Mouse (Mus musculus): ENCODE data around the gene Tjp2. TPM values are rescaled to one million over a fixed set of nuclear protein-coding genes. Genes with fewer than 3 reads are reported as not detected.
A peak's percentile ranks its signal among the peaks of the same experiment; 100 is the strongest.

The Tjp2 gene
- polyA plus RNA-seq, 1 experiment from 2014 or later: 36.9 TPM

GRCm38 (mm10) chr19:24180415-24180814 lies 44.4 kb downstream of the Tjp2 start:
- H3K36me3 ChIP-seq (ENCODE audit: control insufficient read depth, insufficient read depth, low read length): no peaks in the 10 kb centered on the region
- no peak for ATAC-seq (replicated peaks; ENCODE audit: low FRiP score)
- H3K9ac ChIP-seq (ENCODE audit: low read length): no peak overlapping the region
- no peak overlapping the region for H3K27ac ChIP-seq (ENCODE audit: low read depth, low read length)
- H3K9me3 ChIP-seq (ENCODE audit: control insufficient read depth, low read length): no peaks in the 10 kb centered on the region
- no peak overlapping the region for H3K4me2 ChIP-seq (ENCODE audit: low read depth, low read length, severe bottlenecking)
- no peaks in the 10 kb centered on the region for H3K4me1 ChIP-seq (replicated peaks; ENCODE audit: control insufficient read depth, insufficient read depth, low read length)
- no peak overlapping the region for H3K4me3 ChIP-seq (ENCODE audit: low read depth, low read length)
- H3K27me3 ChIP-seq (ENCODE audit: control insufficient read depth, insufficient read depth, low read length): no peaks in the 10 kb centered on the region
- no peak for DNase-seq (ENCODE audit: low spot score)
- WGBS: 78% methylated on average over 8 of the region's 8 CpGs

DNA sequence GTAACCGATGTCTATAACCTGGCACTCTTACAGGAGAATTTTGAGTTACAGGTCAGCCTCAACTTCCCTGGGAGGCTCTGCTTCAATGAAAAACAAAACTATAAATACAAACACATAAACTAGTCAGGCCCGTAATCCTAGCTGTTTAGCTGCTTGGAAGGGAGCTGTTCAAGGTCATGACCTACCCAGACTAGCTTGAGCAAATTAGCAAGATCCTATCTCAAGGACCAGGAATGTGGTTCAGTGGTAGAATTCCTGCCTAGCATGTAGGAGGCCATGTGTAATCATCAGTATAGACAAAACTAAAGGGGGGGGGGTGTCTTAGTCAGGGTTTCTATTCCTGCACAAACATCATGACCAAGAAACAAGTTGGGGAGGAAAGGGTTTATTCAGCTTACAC lies 46.7 kb downstream of the Tjp2 start:
- H3K4me3 ChIP-seq (ENCODE audit: low read depth, low read length): no peak overlapping the region
- no peaks in the 10 kb centered on the region for H3K9me3 ChIP-seq (ENCODE audit: control insufficient read depth, low read length)
- H3K9ac ChIP-seq (ENCODE audit: low read length): no peak overlapping the region
- WGBS: 85% methylated on average over 2 of the region's 2 CpGs
- H3K27me3 ChIP-seq (ENCODE audit: control insufficient read depth, insufficient read depth, low read length): no peaks in the 10 kb centered on the region
- no peak overlapping the region for H3K27ac ChIP-seq (ENCODE audit: low read depth, low read length)
- DNase-seq (ENCODE audit: low spot score) (no peak), ATAC-seq (replicated peaks; ENCODE audit: low FRiP score) (no peak)
- H3K4me1 ChIP-seq (replicated peaks; ENCODE audit: control insufficient read depth, insufficient read depth, low read length): 0 out of 2 replicates have a peak, but pooled peaks cover 2% of the 10 kb centered on the region
- no peaks in the 10 kb centered on the region for H3K36me3 ChIP-seq (ENCODE audit: control insufficient read depth, insufficient read depth, low read length)
- H3K4me2 ChIP-seq (ENCODE audit: low read depth, low read length, severe bottlenecking): no peak overlapping the region

DNA sequence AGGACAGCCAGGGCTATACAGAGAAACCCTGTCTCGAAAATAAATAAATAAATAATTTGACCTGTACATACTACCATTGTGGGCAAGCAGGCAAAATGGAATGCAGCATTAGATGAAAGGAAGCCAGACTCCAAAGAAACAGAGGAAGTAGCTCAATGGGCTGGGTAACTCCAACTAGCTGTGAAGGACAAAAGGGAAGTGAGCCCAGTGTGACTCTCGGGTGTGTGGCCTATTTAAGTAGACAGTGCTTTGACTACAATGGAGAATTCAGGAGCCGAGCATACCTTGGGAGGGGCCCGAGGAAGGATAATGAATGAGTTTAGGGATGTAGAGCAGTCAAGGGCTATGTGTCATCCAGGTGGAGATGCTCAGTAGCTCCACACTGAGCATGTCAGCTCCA lies 48.1 kb downstream of the Tjp2 start:
- ATAC-seq (replicated peaks; ENCODE audit: low FRiP score) (no peak), DNase-seq (ENCODE audit: low spot score) (no peak)
- peaks cover 5% of the 10 kb centered on the region for H3K4me1 ChIP-seq (replicated peaks; ENCODE audit: control insufficient read depth, insufficient read depth, low read length)
- no peaks in the 10 kb centered on the region for H3K9me3 ChIP-seq (ENCODE audit: control insufficient read depth, low read length)
- no peak overlapping the region for H3K4me2 ChIP-seq (ENCODE audit: low read depth, low read length, severe bottlenecking)
- H3K9ac ChIP-seq (ENCODE audit: low read length): no peak overlapping the region
- no peak overlapping the region for H3K4me3 ChIP-seq (ENCODE audit: low read depth, low read length)
- WGBS: 80% methylated on average over 4 of the region's 4 CpGs
- H3K36me3 ChIP-seq (ENCODE audit: control insufficient read depth, insufficient read depth, low read length): no peaks in the 10 kb centered on the region
- no peaks in the 10 kb centered on the region for H3K27me3 ChIP-seq (ENCODE audit: control insufficient read depth, insufficient read depth, low read length)
- no peak overlapping the region for H3K27ac ChIP-seq (ENCODE audit: low read depth, low read length)

GRCm38 (mm10) chr19:24174896-24175295 lies 49.9 kb downstream of the Tjp2 start:
- no peak for DNase-seq (ENCODE audit: low spot score)
- Histone ChIP-seq H3K9me3 (ENCODE audit: control insufficient read depth, low read length) (no peaks in the 10 kb centered on the region), H3K27me3 (ENCODE audit: control insufficient read depth, insufficient read depth, low read length) (no peaks in the 10 kb centered on the region), H3K27ac (ENCODE audit: low read depth, low read length) (no peak overlapping the region), H3K4me2 (ENCODE audit: low read depth, low read length, severe bottlenecking) (peak overlapping the region; percentile 71), H3K9ac (ENCODE audit: low read length) (peak overlapping the region; percentile 92), H3K36me3 (ENCODE audit: control insufficient read depth, insufficient read depth, low read length) (no peaks in the 10 kb centered on the region), H3K4me1 (replicated peaks; ENCODE audit: control insufficient read depth, insufficient read depth, low read length) (peaks cover 5% of the 10 kb centered on the region), H3K4me3 (ENCODE audit: low read depth, low read length) (peak overlapping the region; percentile 81)
- WGBS: 10% methylated on average over 13 of the region's 13 CpGs
- no peak for ATAC-seq (replicated peaks; ENCODE audit: low FRiP score)

GRCm38 (mm10) chr19:24173608-24174523 lies 51.0 kb downstream of the Tjp2 start:
- DNase-seq (ENCODE audit: low spot score) (peak; percentile 99), ATAC-seq (replicated peaks; ENCODE audit: low FRiP score) (peak; percentile 93)
- no peaks in the 10 kb centered on the region for H3K9me3 ChIP-seq (ENCODE audit: control insufficient read depth, low read length)
- H3K4me3 ChIP-seq (ENCODE audit: low read depth, low read length): peak overlapping the region; percentile 81
- H3K27me3 ChIP-seq (ENCODE audit: control insufficient read depth, insufficient read depth, low read length): no peaks in the 10 kb centered on the region
- H3K4me2 ChIP-seq (ENCODE audit: low read depth, low read length, severe bottlenecking): peak overlapping the region; percentile 71
- peak overlapping the region; percentile 92 for H3K9ac ChIP-seq (ENCODE audit: low read length)
- peak overlapping the region; percentile 66 for H3K27ac ChIP-seq (ENCODE audit: low read depth, low read length)
- H3K4me1 ChIP-seq (replicated peaks; ENCODE audit: control insufficient read depth, insufficient read depth, low read length): peaks cover 5% of the 10 kb centered on the region
- no peaks in the 10 kb centered on the region for H3K36me3 ChIP-seq (ENCODE audit: control insufficient read depth, insufficient read depth, low read length)
- under 1% methylated on average over 103 of the region's 103 CpGs for WGBS

- H3K36me3 ChIP-seq (ENCODE audit: control insufficient read depth, insufficient read depth, low read length): no peaks in the 10 kb centered on the region
- no peak overlapping the region for H3K27ac ChIP-seq (ENCODE audit: low read depth, low read length)
- 27% methylated on average over 6 of the region's 6 CpGs for WGBS
- peak overlapping the region; percentile 81 for H3K4me3 ChIP-seq (ENCODE audit: low read depth, low read length)
- ATAC-seq (replicated peaks; ENCODE audit: low FRiP score): no peak
- peak overlapping the region; percentile 92 for H3K9ac ChIP-seq (ENCODE audit: low read length)
- H3K27me3 ChIP-seq (ENCODE audit: control insufficient read depth, insufficient read depth, low read length): no peaks in the 10 kb centered on the region
- peak overlapping the region; percentile 71 for H3K4me2 ChIP-seq (ENCODE audit: low read depth, low read length, severe bottlenecking)
- no peaks in the 10 kb centered on the region for H3K9me3 ChIP-seq (ENCODE audit: control insufficient read depth, low read length)
- peaks cover 5% of the 10 kb centered on the region for H3K4me1 ChIP-seq (replicated peaks; ENCODE audit: control insufficient read depth, insufficient read depth, low read length)
- DNase-seq (ENCODE audit: low spot score): no peak
Observed at GRCm38 (mm10) chr19:24173020-24173419, 51.8 kb downstream of the Tjp2 start.

GRCm38 (mm10) chr19:24168531-24168930 lies 56.3 kb downstream of the Tjp2 start:
- Histone ChIP-seq H3K9ac (ENCODE audit: low read length) (no peak overlapping the region), H3K9me3 (ENCODE audit: control insufficient read depth, low read length) (no peaks in the 10 kb centered on the region), H3K27ac (ENCODE audit: low read depth, low read length) (no peak overlapping the region), H3K27me3 (ENCODE audit: control insufficient read depth, insufficient read depth, low read length) (no peaks in the 10 kb centered on the region), H3K36me3 (ENCODE audit: control insufficient read depth, insufficient read depth, low read length) (no peaks in the 10 kb centered on the region), H3K4me2 (ENCODE audit: low read depth, low read length, severe bottlenecking) (no peak overlapping the region), H3K4me1 (replicated peaks; ENCODE audit: control insufficient read depth, insufficient read depth, low read length) (peaks cover 12% of the 10 kb centered on the region), H3K4me3 (ENCODE audit: low read depth, low read length) (no peak overlapping the region)
- WGBS: 71% methylated on average over 10 of the region's 10 CpGs
- ATAC-seq (replicated peaks; ENCODE audit: low FRiP score) (no peak), DNase-seq (ENCODE audit: low spot score) (no peak)

DNA sequence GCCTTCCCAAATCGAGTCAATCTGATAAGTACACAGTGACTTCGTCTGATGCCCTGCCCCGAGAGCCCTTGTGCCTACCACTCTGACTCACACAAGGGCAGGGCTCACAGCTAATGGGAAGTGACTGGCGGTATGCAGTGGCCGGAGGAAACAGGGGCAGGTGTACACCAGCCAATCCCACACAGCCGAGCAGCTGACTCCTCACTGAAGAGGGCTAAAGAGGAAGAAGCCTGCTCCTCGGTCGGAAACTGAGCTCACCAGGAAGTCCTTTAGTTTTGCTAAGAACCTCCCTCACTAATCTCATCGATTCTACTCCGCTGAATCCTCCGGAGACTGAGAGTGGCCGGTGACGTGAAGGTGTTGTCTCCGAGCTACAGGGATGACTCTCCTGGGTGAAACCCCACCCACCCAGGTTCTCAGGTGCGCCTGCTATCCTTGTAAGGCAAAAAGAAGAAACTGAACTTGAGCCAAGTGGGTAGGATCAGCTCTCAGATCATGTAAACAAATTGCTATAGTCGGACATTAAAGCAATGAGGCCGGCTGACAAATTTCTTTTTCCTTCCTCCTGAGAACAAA lies 58.2 kb downstream of the Tjp2 start:
- no peak overlapping the region for H3K4me3 ChIP-seq (ENCODE audit: low read depth, low read length)
- peak overlapping the region; percentile 12; the same call in 1 of the 2 replicates for H3K9ac ChIP-seq (ENCODE audit: low read length)

More for the DNA sequence above, 58.2 kb downstream of the Tjp2 start:
- Histone ChIP-seq H3K27me3 (ENCODE audit: control insufficient read depth, insufficient read depth, low read length) (no peaks in the 10 kb centered on the region), H3K4me2 (ENCODE audit: low read depth, low read length, severe bottlenecking) (peak overlapping the region; percentile 16; the same call in 1 of the 2 replicates), H3K4me1 (replicated peaks; ENCODE audit: control insufficient read depth, insufficient read depth, low read length) (peaks cover 9% of the 10 kb centered on the region; the same call in 1 of the 2 replicates), H3K9me3 (ENCODE audit: control insufficient read depth, low read length) (no peaks in the 10 kb centered on the region), H3K27ac (ENCODE audit: low read depth, low read length) (no peak overlapping the region), H3K36me3 (ENCODE audit: control insufficient read depth, insufficient read depth, low read length) (no peaks in the 10 kb centered on the region)
- ATAC-seq (replicated peaks; ENCODE audit: low FRiP score) (peak; percentile 53; the same call in 1 of the 2 replicates), DNase-seq (ENCODE audit: low spot score) (no peak)
- WGBS: 4% methylated on average over 17 of the region's 17 CpGs

Measured in forebrain, embryonic 11.5 days (tissue).